Mouse (Mus musculus) frontal cortex, postnatal 10 days (tissue): ENCODE measurements around the gene Klk1b4.
"Not testable (repeated sequence)": the region's sequence is repeated elsewhere in the genome, so short reads cannot be mapped to it uniquely, and the experiment has no call there.

Experiments
- DNase-seq, 2 experiments: peaks; one replicate each; pipeline ENCODE4 v3.0.0; 2022; ENCODE audit warnings: low spot score in 2 of 2, mixed read lengths in 1 of 2

Gene Klk1b4

GRCm38 (mm10) chr7:44207135-44207534, at the start of gene Klk1b4:
Gene Klk1b4 (plus strand): TSS chr7:44207435.
- not testable (repeated sequence) for DNase-seq

DNA sequence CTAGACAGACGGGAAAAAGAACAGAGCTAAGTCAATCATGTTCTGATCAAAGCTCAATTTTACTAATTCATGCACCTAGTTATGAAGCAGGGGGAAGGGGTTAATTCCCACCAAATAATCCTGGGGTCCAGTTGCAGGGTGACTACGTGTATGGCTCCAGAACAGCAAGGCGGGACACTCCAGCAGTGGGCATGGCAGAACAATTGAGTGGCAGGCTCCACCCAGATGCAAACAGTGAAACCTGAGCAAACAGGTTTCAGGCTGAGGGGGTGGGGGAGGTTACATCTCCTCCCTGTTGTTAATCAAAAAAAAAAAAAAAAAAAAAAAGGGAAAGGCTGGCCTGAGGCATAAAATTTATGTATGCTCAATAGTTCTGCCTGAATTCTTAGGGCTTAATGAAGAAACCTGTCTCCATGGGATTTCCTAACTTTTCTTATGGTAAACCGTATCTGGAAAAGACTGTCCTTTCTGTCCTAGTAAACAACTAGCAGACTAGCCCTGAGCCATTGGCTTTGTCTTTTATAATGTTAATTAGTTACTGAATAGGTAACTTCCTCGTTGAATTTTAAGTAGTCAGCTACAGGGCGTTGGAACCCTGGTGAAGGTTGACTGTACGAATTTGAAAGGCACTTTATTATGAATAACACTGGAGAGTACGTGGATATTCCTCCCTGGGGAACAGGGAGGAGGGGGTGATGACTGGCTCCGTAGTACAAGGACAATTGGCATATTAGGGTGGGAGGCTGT, 27.8 kb upstream of the Klk1b4 start:
- DNase-seq = no peak

DNA sequence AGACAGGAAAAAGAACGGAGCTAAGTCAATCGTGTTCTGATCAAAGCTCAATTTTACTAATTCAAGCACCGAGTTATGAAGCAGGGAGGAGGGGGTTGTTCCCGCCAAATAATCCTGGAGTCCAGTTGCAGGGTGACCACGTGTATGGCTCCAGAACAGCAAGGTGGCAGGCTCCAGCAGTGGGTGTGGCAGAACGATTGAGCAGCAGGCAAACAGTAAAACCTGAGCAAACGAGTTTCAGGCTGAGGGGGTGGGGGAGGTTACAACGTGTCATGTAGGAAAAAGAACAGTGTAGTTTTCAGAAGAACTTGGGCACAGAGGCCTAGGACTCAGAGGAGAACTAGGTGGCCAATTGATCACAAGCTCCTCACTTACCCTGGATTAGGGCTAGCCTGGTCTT, 20.7 kb upstream of the Klk1b4 start:
- not testable (repeated sequence) for DNase-seq

DNA sequence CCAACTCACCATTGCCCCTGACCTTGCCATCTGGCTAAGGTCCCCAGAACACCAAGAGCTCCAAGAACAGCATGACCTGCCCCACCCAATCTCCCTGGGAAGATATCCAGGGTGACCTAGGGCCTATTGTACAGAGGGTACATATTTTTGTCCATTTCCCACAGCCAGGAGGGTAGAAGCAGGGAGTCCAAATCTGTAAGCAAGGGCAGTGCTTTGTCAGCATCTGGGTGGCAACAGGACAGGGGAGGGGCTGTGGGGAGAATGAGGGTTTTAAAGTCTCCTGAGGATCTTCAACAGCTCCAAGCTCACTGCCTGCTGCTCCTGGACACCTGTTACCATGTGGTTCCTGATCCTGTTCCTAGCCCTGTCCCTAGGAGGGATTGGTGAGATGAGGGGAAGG, 19.3 kb upstream of the Klk1b4 start, which contains the start of gene Klk1b24:
Klk1b24 (plus strand) TSS at position 301 of the 400 bp plus-strand sequence.
- not testable (repeated sequence) for DNase-seq

DNA sequence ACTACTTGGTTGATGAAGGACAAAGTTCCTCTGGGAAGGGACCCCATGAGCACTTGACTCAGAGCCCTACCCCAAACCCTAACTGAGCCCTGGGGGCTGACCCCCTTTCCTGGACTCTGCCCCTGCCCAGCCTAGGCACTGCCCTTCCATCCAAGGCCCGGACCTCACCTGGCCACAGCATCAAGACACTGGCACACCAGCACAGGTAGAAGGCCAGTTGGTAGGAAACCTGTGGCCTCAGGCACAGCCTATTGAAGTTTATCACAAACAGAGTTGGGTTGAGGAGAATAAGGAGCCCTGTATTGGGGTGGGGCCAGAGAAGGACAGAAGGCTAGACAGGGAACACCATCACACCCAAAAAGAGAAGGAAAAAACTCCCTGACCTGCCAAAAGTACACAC, 13.8 kb upstream of the Klk1b4 start:
- not testable (repeated sequence) for DNase-seq

DNA sequence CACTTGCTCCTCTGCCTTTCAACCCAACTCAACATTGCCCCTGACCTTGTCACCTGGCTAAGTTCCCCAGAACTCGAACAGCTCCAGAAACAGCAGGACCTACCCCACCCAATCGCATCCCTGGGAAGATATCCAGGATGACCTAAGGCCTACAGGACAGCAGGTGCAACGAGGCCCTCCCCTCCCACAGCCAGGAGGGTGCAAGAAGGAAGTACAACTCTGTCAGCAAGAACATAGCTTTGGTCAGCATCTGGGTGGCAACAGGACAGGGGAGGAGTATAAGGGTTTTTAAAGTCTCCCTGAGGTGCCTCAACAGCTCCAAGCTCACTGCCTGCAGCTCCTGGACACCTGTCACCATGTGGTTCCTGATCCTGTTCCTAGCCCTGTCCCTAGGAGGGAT, 9.3 kb upstream of the Klk1b4 start, which contains the start of gene Klk1b3:
Klk1b3 (plus strand) TSS at position 301 of the 400 bp plus-strand sequence.
- DNase-seq = no peak

DNA sequence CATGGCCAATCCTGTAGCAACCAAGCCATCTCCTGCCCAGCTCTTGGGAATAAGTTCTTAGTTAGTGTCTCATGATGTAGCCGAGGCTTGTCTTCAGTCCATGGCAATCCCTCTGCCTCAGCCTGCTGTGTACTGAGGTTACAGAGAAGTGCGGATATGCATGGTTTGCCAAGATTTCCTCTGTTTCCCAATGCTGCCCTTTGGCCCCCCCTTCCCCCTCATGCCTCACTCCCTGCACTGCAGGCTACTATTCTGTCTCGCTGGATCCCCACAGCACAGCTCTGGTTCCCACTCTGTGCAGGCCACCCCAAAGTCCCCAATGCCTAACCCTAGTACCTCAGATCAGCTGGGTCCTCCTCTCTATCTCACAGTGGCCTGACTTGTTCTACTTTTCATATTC, 1.1 kb downstream of the Klk1b4 start:
- DNase-seq = no peak

- DNase-seq = no peak
These were observed 8.4 kb downstream of the Klk1b4 start, which contains the start of gene Klk1b5 for GRCm38 (mm10) chr7:44215645-44216044. Gene Klk1b5 (plus strand): TSS chr7:44215945.

DNA sequence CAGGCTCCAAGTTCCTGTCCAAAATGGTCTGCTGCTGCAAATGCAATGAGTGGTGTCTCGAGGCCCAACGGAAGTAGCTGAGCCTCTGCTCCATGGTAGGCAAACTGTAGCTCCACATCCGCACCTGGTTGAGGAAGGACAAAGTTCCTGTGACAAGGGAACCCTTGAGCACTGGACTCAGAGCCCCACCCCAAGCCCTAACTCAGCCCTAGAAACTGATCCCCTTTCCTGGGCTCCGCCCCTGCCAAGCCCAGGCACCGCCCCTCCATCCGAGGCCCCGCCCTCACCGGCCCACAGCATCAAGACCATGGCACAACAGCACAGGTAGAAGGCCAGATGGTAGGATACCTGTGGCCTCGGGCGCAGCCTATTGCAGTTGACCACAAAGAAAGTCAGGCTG, 14.4 kb downstream of the Klk1b4 start:
- not testable (repeated sequence) for DNase-seq

DNA sequence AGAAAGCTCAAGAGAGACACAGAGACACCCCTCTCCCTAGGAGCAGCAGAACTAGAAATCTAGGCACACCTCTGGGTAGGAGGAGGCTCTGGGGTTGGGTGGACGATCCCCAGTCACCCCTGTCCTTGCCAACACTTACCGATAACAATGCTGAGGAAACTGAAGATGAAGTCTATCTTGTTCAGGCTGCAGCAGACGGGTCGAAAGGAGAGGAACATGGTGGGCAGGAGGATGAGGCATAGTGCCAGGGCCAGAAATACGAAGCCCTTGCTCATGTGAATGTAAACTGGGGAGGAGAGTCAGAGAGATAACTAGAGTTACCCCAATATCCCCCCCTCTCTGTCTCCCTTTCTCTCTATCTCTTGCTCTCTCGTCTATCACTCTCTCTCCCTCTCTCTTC, 15.1 kb downstream of the Klk1b4 start:
- DNase-seq = not testable (repeated sequence)

GRCm38 (mm10) chr7:44225076-44225475, 17.8 kb downstream of the Klk1b4 start, which contains the start of gene Klk1:
Gene Klk1 (plus strand): TSS chr7:44225360.
- no peak for DNase-seq

- no peak for DNase-seq
These were observed 28.7 kb downstream of the Klk1b4 start, which contains the start of gene Gm36864 for GRCm38 (mm10) chr7:44235909-44236308. Gene Gm36864 (plus strand): TSS chr7:44236177.

DNA sequence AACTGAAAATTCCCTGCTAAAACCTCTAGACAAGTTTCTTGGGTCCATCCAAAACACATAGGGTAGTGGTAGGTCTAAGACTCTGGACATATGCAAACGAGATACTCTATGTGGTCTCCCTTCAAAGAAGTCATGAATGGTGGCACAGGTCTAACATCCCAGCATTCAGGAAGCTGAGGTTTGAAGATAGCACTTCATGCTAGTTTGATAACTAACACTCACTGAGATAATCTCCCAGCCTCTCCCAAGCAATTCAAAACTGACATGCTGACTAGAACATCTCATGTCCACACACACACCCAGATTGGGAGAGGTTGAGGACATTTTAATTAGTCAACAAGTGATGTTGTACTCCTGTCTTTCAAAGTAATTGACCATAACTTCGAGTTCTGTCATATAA, 32.7 kb downstream of the Klk1b4 start:
- DNase-seq = no peak

DNA sequence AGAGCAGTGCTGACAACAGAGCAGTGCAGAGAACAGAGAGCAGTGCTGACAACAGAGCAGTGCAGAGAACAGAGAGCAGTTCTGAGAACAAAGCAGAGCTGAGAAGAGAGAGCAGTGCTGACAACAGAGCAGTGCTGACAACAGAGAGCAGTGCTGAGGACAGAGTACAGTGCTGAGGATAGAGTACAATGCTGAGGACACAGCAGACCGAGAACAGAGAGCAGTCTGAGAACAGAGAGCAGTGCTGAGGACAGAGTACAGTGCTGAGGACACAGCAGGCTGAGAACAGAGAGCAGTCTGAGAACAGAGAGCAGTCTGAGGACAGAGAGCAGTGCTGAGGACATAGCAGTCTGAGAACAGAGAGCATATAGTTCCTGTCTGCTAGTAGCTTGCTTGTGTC, 33.5 kb downstream of the Klk1b4 start:
- no peak for DNase-seq

DNA sequence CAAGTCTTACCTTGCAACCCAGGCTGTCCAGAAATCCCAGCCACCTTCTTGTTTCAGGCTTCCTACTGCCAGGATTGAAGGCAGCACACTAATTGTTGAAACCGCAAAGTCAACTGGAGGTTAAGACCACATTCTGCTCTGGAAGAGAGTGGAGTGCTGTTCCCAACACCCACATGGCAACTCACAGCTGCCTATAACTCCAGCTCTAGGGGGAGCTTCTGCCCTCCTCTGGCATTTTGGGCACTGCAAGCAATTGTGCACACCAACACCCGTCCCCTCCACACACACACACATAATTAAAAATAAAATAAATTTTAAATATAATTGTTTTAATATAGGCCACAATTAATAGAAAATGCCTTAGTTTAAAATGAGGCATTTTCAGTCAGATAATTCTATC, 33.9 kb downstream of the Klk1b4 start:
- no peak for DNase-seq

GRCm38 (mm10) chr7:44244080-44244479, 36.8 kb downstream of the Klk1b4 start:
- no peak for DNase-seq

DNA sequence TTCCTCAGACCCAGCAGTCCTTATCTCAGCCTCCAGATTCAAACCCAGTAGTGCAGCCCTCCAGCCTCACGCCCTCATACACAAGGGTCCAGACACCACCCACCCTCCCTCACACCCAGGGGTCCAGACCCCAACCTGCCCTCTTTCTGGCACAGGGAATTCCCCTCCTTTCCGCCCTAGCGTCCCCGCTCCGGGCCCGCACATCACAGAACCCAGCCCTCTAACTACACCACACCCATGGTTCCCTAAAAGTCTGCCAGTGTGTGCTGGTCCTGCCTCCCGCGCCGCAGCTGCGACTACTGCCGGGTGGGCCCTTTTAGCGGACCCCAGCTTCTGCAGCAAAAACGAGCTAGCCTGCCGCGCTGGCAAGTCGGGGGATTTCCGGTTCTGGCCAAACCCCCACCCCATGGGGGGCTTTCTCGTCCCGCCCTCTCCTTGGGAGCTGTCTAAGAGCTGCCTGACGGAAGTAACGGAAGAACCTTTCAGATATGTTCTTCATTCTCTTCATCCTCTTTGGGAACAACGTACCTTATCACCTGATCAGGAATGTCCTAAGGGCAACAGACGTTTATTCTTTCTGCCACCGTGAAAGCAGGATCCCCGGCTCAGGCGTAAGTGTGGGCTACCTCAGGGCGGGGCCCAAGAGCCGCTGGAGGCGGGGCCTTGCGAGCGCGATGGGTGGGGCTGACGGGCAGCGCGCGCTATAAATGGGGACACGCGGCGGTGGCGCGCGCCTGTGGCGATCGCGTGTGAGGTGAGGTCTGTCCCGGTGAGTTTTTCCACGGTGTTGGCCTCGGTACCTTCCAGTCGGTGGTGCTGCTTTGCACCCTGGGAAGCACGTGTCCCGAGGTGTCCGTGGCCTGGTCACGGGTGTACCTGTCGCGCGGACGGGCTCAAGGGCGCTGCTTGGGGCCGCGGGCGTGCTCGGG, 39.1 kb downstream of the Klk1b4 start, which contains the start of the genes 1700028J19Rik and 2410002F23Rik:
1700028J19Rik (minus strand) TSS at position 641 of the 929 bp plus-strand sequence.
2410002F23Rik (plus strand) TSS at position 668 of the 929 bp plus-strand sequence.
- DNase-seq = peak; percentile 87 to 93

- DNase-seq = peak; percentile 71 to 76
These were observed 39.8 kb downstream of the Klk1b4 start for GRCm38 (mm10) chr7:44246984-44247470.

- DNase-seq = no peak
These were observed 40.7 kb downstream of the Klk1b4 start for GRCm38 (mm10) chr7:44247971-44248370.

GRCm38 (mm10) chr7:44249248-44249647, 42.0 kb downstream of the Klk1b4 start:
- no peak for DNase-seq

DNA sequence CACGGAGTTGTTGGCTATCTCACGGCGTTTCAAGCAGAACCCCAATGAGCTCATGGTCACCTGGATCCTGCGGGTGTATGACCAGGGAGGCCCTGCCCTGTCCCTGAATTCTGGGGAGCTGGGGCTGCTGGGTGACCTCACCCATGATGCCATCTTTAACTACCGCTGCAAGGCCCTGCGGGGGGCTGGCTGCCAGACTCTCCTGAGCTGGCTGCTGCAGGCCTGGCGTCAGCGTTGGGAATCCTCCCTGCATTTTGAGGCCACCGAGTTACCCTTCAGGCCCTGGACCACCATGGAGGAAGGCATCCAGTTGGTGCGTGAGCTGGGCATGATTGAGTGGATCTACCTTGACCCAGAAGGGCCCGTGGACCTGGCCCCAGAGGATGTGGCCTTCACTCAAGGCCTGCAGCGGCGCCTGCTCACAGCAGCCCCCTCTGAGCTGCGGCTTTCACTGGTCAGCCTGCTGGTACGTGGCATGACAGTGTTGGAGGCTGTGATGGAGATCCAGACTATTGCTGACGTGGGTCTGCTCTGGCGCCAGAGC, 43.6 kb downstream of the Klk1b4 start:
- DNase-seq = not testable (repeated sequence)
